Mouse (Mus musculus) liver, embryonic 14.5 days (tissue): ENCODE data around the gene Syt7. TPM values are rescaled to one million over a fixed set of nuclear protein-coding genes. Genes with fewer than 3 reads are reported as not detected.

Experiments used
- ATAC-seq: fragments of 200-750 bp; cut with Nextera tagmentation; 2 replicates; pipeline ENCODE4 v1.8.0; 2017; ENCODE audit warnings: moderate number of reproducible peaks, mild to moderate bottlenecking, moderate library complexity; ENCODE audit not compliant: insufficient read depth
- DNase-seq, 3 experiments: peaks; one replicate each; pipeline ENCODE4 v3.0.0-alpha.2; 2012 to 2013; ENCODE audit warnings: low read depth in 3 of 3, low spot score in 3 of 3
- H3K27ac ChIP-seq: fragments of 300-500 bp; sonication (generic); 2 replicates; pipeline ENCODE4 v1.5.1; 2014; ENCODE audit warnings: moderate library complexity, mild to moderate bottlenecking, control low read depth, inconsistent platforms
- H3K27me3 ChIP-seq: fragments of 300-500 bp; sonication (generic); 2 replicates; pipeline ENCODE4 v1.6.1; 2014; ENCODE audit warnings: mild to moderate bottlenecking, low read length, moderate library complexity; ENCODE audit not compliant: control insufficient read depth, insufficient read depth
- H3K36me3 ChIP-seq: fragments of 300-500 bp; sonication (generic); replicated peaks from 2 replicates; pipeline ENCODE4 v1.6.1; 2014; ENCODE audit warnings: low read depth; ENCODE audit not compliant: control insufficient read depth, insufficient read depth
- H3K4me1 ChIP-seq, 2 experiments: fragments of 200-500 bp in 1 of 2; fragments of 300-500 bp in 1 of 2; sonication (generic) in 1 of 2; replicated peaks; 2 replicates each; pipeline ENCODE4 v1.6.1; 2012 to 2014; ENCODE audit warnings: antibody characterized with exemption in 1 of 2, inconsistent platforms in 1 of 2, low read length in 1 of 2; ENCODE audit not compliant: control insufficient read depth in 2 of 2, insufficient read depth in 2 of 2
- H3K4me2 ChIP-seq: fragments of 300-500 bp; sonication (generic); 2 replicates; pipeline ENCODE4 v1.6.1; 2014; ENCODE audit warnings: low read depth, mild to moderate bottlenecking, control low read depth, moderate library complexity
- H3K4me3 ChIP-seq, 2 experiments: fragments of 200-500 bp in 1 of 2; fragments of 300-500 bp in 1 of 2; sonication (generic) in 1 of 2; 2 replicates each; pipeline ENCODE4 v1.5.1; 2012 to 2014; ENCODE audit warnings: low read depth in 2 of 2, low read length in 2 of 2, mild to moderate bottlenecking in 2 of 2, control low read depth in 1 of 2, inconsistent platforms in 1 of 2, moderate library complexity in 1 of 2; ENCODE audit not compliant: insufficient read depth in 1 of 2
- H3K9ac ChIP-seq: fragments of 300-500 bp; sonication (generic); replicated peaks from 2 replicates; pipeline ENCODE4 v1.6.1; 2014; ENCODE audit warnings: mild to moderate bottlenecking, control low read depth, moderate library complexity
- H3K9me3 ChIP-seq: fragments of 300-500 bp; sonication (generic); 2 replicates; pipeline ENCODE4 v1.6.1; 2016; ENCODE audit warnings: low read length, mixed read lengths; ENCODE audit not compliant: control insufficient read depth
- CTCF ChIP-seq: IDR thresholded peaks from 2 replicates; pipeline ENCODE4 v1.5.1; 2016; ENCODE audit warnings: antibody characterized with exemption, low read depth, control low read depth
- EP300 ChIP-seq: IDR thresholded peaks from 2 replicates; pipeline ENCODE4 v1.6.1; 2016; ENCODE audit warnings: antibody characterized with exemption, low read depth
- WGBS: fragments of 180-500 bp; shearing (Covaris S2); extraction: QIAGEN DNeasy Blood & Tissue Kit; methylation state at CpG from one replicate; pipeline ENCODE4 v1.1.7; 2014; ENCODE audit not compliant: insufficient replicate concordance; 5-methylcytosine and 5-hydroxymethylcytosine counted together
- polyA plus RNA-seq, 2 experiments: library from polyadenylated mRNA; depleted of rRNA in 1 of 2; stranded (reverse) in 1 of 2; unstranded in 1 of 2; fragments of >200 nt; fragmentation: Nextera tagmentation in 1 of 2; extraction: Ambion mirVana in 1 of 2; gene quantifications; 2 replicates each; pipeline versions ENCODE4 v1.2.1 to v1.2.3; 2012 to 2014

The Syt7 gene
- polyA plus RNA-seq, 2 experiments, result 0.04 to 0.37 TPM

DNA sequence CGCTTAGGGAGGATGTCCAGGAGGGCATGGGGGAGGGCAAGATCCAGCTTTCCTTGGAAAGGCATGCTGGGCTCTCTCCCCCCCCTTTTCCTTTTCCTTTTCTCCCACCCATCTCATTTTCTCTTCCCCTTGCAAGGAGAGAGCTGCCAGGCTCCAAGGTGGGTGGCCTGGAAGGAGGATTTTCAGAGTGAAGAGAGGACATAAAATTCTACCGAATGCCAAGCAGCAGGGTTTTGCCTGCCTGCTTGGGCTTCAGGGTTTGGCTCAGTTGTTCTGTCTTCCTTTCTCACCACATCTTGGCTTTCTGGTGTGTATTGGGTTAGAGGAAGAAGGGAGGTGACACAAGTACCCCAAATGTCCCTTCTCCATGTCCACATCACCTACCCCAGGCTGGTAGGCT, 16.0 kb downstream of the Syt7 start:
- H3K4me2 ChIP-seq, result no peak overlapping the region
- TF ChIP-seq CTCF (no peak), EP300 (no peak)
- H3K9ac ChIP-seq, result no peak overlapping the region
- no peaks in the 10 kb centered on the region for H3K36me3 ChIP-seq
- H3K4me3 ChIP-seq, result no peak overlapping the region
- DNase-seq, result no peak
- WGBS, result 31% methylated on average over 2 of the region's 2 CpGs
- H3K27ac ChIP-seq, result no peak overlapping the region
- no peaks in the 10 kb centered on the region for H3K27me3 ChIP-seq
- ATAC-seq, result no peak
- H3K4me1 ChIP-seq, result no peaks in the 10 kb centered on the region
- H3K9me3 ChIP-seq, result no peaks in the 10 kb centered on the region

- no peak overlapping the region for H3K27ac ChIP-seq
- no peaks in the 10 kb centered on the region; the same call in 1 of the 2 replicates for H3K27me3 ChIP-seq
- H3K9me3 ChIP-seq, result no peaks in the 10 kb centered on the region
- WGBS, result 4% methylated on average over 19 of the region's 19 CpGs
- H3K4me1 ChIP-seq, result no peaks in the 10 kb centered on the region
- no peak for DNase-seq
- no peak for ATAC-seq
- H3K4me2 ChIP-seq, result no peak overlapping the region
- no peak overlapping the region for H3K9ac ChIP-seq
- H3K36me3 ChIP-seq, result no peaks in the 10 kb centered on the region
- TF ChIP-seq EP300 (no peak), CTCF (no peak)
- H3K4me3 ChIP-seq, result no peak overlapping the region
Measured at GRCm38 (mm10) chr19:10413701-10414242, 24.9 kb downstream of the Syt7 start.

- Histone ChIP-seq H3K4me3 (no peak overlapping the region), H3K9me3 (no peaks in the 10 kb centered on the region), H3K9ac (no peak overlapping the region), H3K4me2 (no peak overlapping the region), H3K27ac (no peak overlapping the region), H3K27me3 (no peaks in the 10 kb centered on the region; the same call in 1 of the 2 replicates), H3K36me3 (no peaks in the 10 kb centered on the region), H3K4me1 (no peaks in the 10 kb centered on the region)
- no peak for TF ChIP-seq EP300
- no peak for TF ChIP-seq CTCF
- ATAC-seq, result no peak
- no peak for DNase-seq
- 37% methylated on average over 5 of the region's 5 CpGs for WGBS
Measured at GRCm38 (mm10) chr19:10415508-10415907, 26.6 kb downstream of the Syt7 start.

DNA sequence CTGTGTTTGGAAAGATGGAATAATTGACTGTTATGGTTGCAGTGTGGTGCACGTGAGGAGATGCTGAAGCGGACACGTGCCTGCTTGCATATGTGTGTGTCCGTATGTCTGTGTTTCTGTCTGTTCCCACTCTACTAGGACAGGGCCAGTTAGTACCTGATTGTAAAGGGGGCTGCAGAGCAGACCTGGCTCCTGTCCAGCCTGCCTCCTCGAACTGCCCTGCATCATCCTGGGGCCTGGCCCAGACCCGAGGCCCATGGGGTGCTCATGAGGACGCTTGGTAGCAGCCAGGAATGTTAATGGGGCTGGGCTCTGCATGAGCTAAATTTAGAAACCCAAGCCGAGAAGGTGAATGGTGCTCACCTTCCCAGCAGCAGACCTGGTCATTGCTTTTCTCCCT, 28.0 kb downstream of the Syt7 start:
- Histone ChIP-seq H3K9ac (no peak overlapping the region), H3K27me3 (peaks cover 3% of the 10 kb centered on the region; the same call in 1 of the 2 replicates), H3K27ac (no peak overlapping the region), H3K36me3 (no peaks in the 10 kb centered on the region), H3K4me3 (no peak overlapping the region), H3K4me2 (no peak overlapping the region), H3K4me1 (no peaks in the 10 kb centered on the region), H3K9me3 (no peaks in the 10 kb centered on the region)
- DNase-seq (no peak), ATAC-seq (no peak)
- 50% methylated on average over 8 of the region's 8 CpGs for WGBS
- no peak for TF ChIP-seq EP300

DNA sequence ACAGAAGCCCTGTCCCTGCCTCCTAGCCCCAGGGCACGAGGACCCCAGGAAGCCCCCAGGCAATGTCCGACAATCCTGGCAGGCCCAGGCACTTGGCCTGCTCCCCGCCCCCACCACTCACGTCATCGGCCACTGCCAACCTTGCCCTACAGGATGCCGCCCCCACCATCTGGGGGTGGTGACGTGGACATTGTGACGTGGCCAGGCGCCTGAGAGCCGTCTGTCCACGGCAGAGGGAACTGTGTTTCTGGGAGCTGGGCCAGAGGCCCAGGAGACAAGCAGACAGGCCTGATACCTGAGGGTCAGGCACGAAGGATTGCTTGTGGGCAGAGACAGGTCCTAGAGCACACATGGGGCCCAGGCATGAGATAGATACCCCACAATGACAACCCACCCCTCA, 28.5 kb downstream of the Syt7 start:
- H3K27me3 ChIP-seq, result peaks cover 7% of the 10 kb centered on the region
- WGBS, result 54% methylated on average over 12 of the region's 12 CpGs
- ATAC-seq, result no peak

More for the DNA sequence above, 28.5 kb downstream of the Syt7 start:
- Histone ChIP-seq H3K9ac (no peak overlapping the region), H3K4me1 (no peaks in the 10 kb centered on the region), H3K9me3 (no peaks in the 10 kb centered on the region), H3K4me3 (no peak overlapping the region), H3K27ac (no peak overlapping the region), H3K36me3 (no peaks in the 10 kb centered on the region), H3K4me2 (no peak overlapping the region)
- no peak for DNase-seq
- TF ChIP-seq EP300, result no peak
- no peak for TF ChIP-seq CTCF
